Mouse (Mus musculus): ENCODE results near the gene Atpif1.
"Not testable (repeated sequence)": the region's sequence is repeated elsewhere in the genome, so short reads cannot be mapped to it uniquely, and the experiment has no call there.

The Atpif1 gene

GRCm38 (mm10) chr4:132532981-132533916 is at the start of gene Atpif1:
Gene Atpif1 (minus strand): TSS chr4:132533659.
- peak; percentile 80 to 91 for DNase-seq (ENCODE audit: low spot score in 2 of 2)

- DNase-seq (ENCODE audit: low spot score in 2 of 2), result no peak
Observed at GRCm38 (mm10) chr4:132574809-132575347, 41.4 kb upstream of the Atpif1 start.

GRCm38 (mm10) chr4:132573327-132573726 is 39.9 kb upstream of the Atpif1 start:
- no peak for DNase-seq (ENCODE audit: low spot score in 2 of 2)

- no peak for DNase-seq (ENCODE audit: low spot score in 2 of 2)
Observed at GRCm38 (mm10) chr4:132571190-132571589, 37.7 kb upstream of the Atpif1 start.

- no peak for DNase-seq (ENCODE audit: low spot score in 2 of 2)
Observed at GRCm38 (mm10) chr4:132569115-132569514, 35.7 kb upstream of the Atpif1 start.

- no peak for DNase-seq (ENCODE audit: low spot score in 2 of 2)
Observed at GRCm38 (mm10) chr4:132567361-132567779, 33.9 kb upstream of the Atpif1 start.

GRCm38 (mm10) chr4:132565089-132565747 is 31.8 kb upstream of the Atpif1 start:
- DNase-seq (ENCODE audit: low spot score in 2 of 2), result no peak

- peak in 1 of 2 experiments; percentile 29 for DNase-seq (ENCODE audit: low spot score in 2 of 2)
Observed at GRCm38 (mm10) chr4:132563965-132564364, 30.5 kb upstream of the Atpif1 start, which contains the start of gene Ptafr. Gene Ptafr (plus strand): TSS chr4:132564067.

GRCm38 (mm10) chr4:132563261-132563660 is 29.8 kb upstream of the Atpif1 start:
- DNase-seq (ENCODE audit: low spot score in 2 of 2), result no peak

- not testable (repeated sequence) for DNase-seq (ENCODE audit: low spot score in 2 of 2)
Observed at GRCm38 (mm10) chr4:132555550-132555949, 22.1 kb upstream of the Atpif1 start.

- no peak for DNase-seq (ENCODE audit: low spot score in 2 of 2)
Observed at GRCm38 (mm10) chr4:132554653-132555052, 21.2 kb upstream of the Atpif1 start.

- no peak for DNase-seq (ENCODE audit: low spot score in 2 of 2)
Observed at GRCm38 (mm10) chr4:132554221-132554620, 20.8 kb upstream of the Atpif1 start.

GRCm38 (mm10) chr4:132545851-132546250 is 12.4 kb upstream of the Atpif1 start:
- peak; percentile 52 to 60 for DNase-seq (ENCODE audit: low spot score in 2 of 2)

GRCm38 (mm10) chr4:132542724-132543123 is 9.3 kb upstream of the Atpif1 start:
- DNase-seq (ENCODE audit: low spot score in 2 of 2), result no peak

- DNase-seq (ENCODE audit: low spot score in 2 of 2), result no peak
Observed at GRCm38 (mm10) chr4:132541413-132541812, 8.0 kb upstream of the Atpif1 start.

GRCm38 (mm10) chr4:132539481-132539880 is 6.0 kb upstream of the Atpif1 start:
- no peak for DNase-seq (ENCODE audit: low spot score in 2 of 2)

GRCm38 (mm10) chr4:132535406-132536121 is 2.1 kb upstream of the Atpif1 start, which contains the start of gene Dnajc8:
Gene Dnajc8 (plus strand): TSS chr4:132535550.
- DNase-seq (ENCODE audit: low spot score in 2 of 2), result peak; percentile 91 to 93

- peak in 1 of 2 experiments; percentile 22 for DNase-seq (ENCODE audit: low spot score in 2 of 2)
Observed at GRCm38 (mm10) chr4:132532496-132532895, 963 bp downstream of the Atpif1 start.

- no peak for DNase-seq (ENCODE audit: low spot score in 2 of 2)
Observed at GRCm38 (mm10) chr4:132530033-132530804, 3.2 kb downstream of the Atpif1 start.

GRCm38 (mm10) chr4:132529344-132529743 is 4.1 kb downstream of the Atpif1 start:
- DNase-seq (ENCODE audit: low spot score in 2 of 2), result no peak

All from urinary bladder, postnatal 36 days (tissue).